Mouse (Mus musculus): Measurements from ENCODE around the gene Tmem39a. TPM values are rescaled to one million over a fixed set of nuclear protein-coding genes. Genes with fewer than 3 reads are reported as not detected.

Gene Tmem39a
- polyA plus RNA-seq, 1 experiment from 2014 or later, result 96.2 TPM

DNA sequence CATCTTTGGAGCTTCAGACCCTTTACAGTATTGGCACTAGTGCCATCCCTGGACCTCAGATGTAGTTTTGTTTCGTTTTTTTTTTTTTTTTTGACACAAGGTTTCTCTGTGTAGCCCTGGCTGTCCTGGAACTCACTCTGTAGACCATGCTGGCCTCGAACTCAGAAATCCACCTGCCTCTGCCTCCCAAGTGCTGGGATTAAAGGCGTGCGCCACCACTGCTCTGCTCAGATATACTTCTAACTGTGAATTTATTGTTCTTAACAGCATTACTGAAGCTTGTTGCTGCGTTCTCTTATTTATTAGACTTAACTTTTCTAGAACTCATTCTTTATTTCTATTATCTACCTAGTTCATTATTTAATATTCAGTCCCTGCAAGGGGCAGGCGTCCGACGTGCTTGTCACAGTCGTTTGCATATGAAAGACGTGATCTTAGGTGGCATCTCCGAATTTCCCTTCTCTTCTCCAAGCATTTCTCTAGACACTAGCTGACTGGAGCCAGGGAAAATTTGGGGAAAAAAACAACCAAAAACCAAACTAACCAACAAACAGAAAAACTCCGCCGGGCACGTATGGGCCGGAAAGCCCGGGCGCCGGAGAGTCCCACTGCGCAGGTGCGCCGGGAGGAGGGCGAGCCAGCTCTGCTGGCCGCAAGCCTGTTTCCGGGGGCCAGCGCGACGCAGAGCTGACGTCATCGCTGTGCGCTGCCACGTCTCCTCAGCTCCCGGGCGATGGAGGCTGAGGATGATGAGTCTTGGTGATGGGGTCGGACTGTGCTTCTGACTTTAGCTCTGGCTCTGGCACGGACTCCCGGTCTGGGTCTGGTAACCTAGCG lies 3.9 kb downstream of the Tmem39a start:
- H3K27me3 ChIP-seq (replicated peaks; ENCODE audit: low read depth, poor library complexity, severe bottlenecking), result peaks cover 19% of the 10 kb centered on the region; the same call in 1 of the 2 replicates
- peaks cover 32% of the 10 kb centered on the region for H3K36me3 ChIP-seq (replicated peaks)
- peak overlapping the region; percentile 93 for H3K27ac ChIP-seq (replicated peaks)
- WGBS, result 8% methylated on average over 37 of the region's 37 CpGs
- peaks cover 9% of the 10 kb centered on the region for H3K4me1 ChIP-seq
- no peaks in the 10 kb centered on the region for H3K9me3 ChIP-seq
- peak; percentile 95 for DNase-seq (ENCODE audit: low spot score)
- peak overlapping the region; percentile 94 for H3K4me3 ChIP-seq

DNA sequence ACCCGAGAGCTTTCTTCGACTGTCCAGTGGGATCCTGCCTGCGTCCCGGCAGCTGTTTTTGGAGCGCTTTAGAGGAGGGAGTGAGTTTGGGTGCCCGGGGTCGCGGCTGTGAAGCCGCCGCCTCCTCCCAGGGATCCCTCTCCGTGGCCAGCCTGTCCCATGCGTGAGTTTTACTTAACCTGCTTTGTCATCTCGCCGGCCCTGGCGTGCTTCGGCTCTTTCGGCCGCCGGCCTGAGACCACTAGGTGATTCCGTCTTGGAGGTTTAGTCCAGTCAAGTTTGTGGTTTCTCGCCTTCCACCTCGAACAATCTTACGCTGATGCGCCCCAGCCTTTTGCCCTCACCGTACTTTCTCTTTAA lies 4.5 kb downstream of the Tmem39a start:
- Histone ChIP-seq H3K9me3 (no peaks in the 10 kb centered on the region), H3K27ac (replicated peaks) (peak overlapping the region; percentile 93), H3K36me3 (replicated peaks) (peaks cover 38% of the 10 kb centered on the region), H3K27me3 (replicated peaks; ENCODE audit: low read depth, poor library complexity, severe bottlenecking) (peaks cover 19% of the 10 kb centered on the region; the same call in 1 of the 2 replicates), H3K4me3 (peak overlapping the region; percentile 94), H3K4me1 (peaks cover 9% of the 10 kb centered on the region)
- DNase-seq (ENCODE audit: low spot score), result no peak
- WGBS, result under 1% methylated on average over 25 of the region's 25 CpGs

DNA sequence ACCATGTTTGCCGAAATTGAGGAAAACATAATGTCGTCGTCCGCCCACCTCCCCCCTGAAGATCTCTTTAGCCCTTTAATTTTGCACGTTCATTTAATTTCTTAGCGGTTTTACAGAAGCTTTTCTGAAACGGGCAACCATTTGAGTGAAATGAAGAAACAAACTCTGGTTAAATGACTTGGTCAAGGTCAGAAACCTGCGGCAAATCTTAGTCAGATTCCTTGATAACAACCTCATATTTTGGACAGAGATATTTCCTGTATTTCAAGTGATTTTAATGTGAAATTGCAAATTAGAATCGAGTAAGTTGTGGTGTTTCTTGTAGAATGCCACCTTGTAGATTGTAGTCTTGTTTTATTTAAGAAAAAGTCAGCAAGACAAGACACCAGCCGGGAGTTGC lies 5.0 kb downstream of the Tmem39a start:
- peaks cover 44% of the 10 kb centered on the region for H3K36me3 ChIP-seq (replicated peaks)
- H3K4me1 ChIP-seq, result peaks cover 9% of the 10 kb centered on the region
- peak overlapping the region; percentile 93 for H3K27ac ChIP-seq (replicated peaks)
- no peak for DNase-seq (ENCODE audit: low spot score)
- WGBS, result 42% methylated on average over 10 of the region's 10 CpGs
- H3K27me3 ChIP-seq (replicated peaks; ENCODE audit: low read depth, poor library complexity, severe bottlenecking), result peaks cover 15% of the 10 kb centered on the region; the same call in 1 of the 2 replicates
- no peaks in the 10 kb centered on the region for H3K9me3 ChIP-seq
- peak overlapping the region; percentile 94 for H3K4me3 ChIP-seq

DNA sequence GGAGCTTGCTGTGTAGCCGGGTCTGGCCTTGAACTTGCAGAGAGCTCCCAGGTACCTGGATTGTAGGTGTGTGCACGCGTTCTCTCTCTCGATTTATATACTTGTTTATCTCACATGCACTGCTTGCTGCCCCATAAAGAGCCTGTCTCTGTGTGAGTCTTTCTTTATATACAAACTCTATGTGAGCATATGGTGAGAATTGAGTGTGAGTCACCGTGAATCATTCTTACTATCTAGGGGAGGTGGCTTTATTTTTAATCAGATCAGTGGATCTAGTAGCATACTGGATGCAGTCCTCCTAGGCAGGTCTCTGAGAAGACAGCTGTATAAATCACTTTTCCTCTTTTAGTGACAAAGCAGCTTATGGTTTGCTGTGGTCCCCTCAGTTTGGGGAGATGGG lies 9.7 kb downstream of the Tmem39a start:
- no peaks in the 10 kb centered on the region for H3K27me3 ChIP-seq (replicated peaks; ENCODE audit: low read depth, poor library complexity, severe bottlenecking)
- peaks cover 91% of the 10 kb centered on the region for H3K36me3 ChIP-seq (replicated peaks)
- DNase-seq (ENCODE audit: low spot score), result no peak
- peaks cover 9% of the 10 kb centered on the region for H3K4me1 ChIP-seq
- no peak overlapping the region for H3K27ac ChIP-seq (replicated peaks)
- H3K9me3 ChIP-seq, result no peaks in the 10 kb centered on the region
- H3K4me3 ChIP-seq, result no peak overlapping the region
- 94% methylated on average over 5 of the region's 5 CpGs for WGBS

DNA sequence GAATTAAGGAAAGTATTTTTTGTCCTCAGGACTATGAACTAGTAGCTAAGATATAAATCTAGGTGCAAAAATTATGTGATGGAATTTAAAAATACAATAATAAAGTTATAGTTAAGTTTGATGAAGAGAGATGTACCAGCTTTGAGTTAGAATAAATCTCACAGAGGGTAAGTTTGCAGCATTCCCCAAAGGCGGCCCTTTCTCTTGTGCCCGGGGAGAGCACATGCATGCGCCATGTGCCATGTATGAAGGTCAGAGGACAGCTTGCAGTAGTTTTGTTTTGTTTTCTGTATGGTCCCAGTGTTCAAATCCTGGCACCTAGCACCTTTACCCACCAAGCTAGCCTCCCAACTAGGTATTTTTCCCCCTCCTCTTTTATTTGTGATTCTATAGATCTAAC lies 13.0 kb downstream of the Tmem39a start:
- WGBS, result 93% methylated on average over 3 of the region's 3 CpGs
- no peak for DNase-seq (ENCODE audit: low spot score)
- H3K4me3 ChIP-seq, result no peak overlapping the region
- H3K27me3 ChIP-seq (replicated peaks; ENCODE audit: low read depth, poor library complexity, severe bottlenecking), result no peaks in the 10 kb centered on the region
- no peaks in the 10 kb centered on the region for H3K9me3 ChIP-seq
- H3K36me3 ChIP-seq (replicated peaks), result peaks cover 93% of the 10 kb centered on the region
- no peaks in the 10 kb centered on the region for H3K4me1 ChIP-seq
- no peak overlapping the region for H3K27ac ChIP-seq (replicated peaks)

DNA sequence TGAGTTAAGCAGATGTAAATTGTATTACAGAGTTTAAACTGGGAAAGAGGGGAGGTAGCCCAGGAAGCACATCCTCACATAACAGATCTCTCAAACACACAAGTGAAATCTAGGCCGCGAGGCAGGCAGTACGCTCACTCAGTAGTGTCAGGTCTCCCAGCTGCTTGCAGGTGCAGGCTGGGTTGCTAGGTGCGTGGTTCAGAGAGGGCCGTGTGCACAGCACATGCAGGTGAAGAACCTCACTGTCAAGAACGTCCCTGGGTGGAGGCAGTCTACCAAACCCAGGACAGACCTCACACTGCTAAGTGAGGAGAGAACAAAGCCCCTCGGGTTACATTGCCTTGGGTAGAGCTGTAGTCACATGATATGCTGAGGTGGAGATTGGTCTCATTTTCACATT lies 26.3 kb downstream of the Tmem39a start:
- H3K9me3 ChIP-seq, result no peaks in the 10 kb centered on the region
- H3K4me3 ChIP-seq, result no peak overlapping the region
- H3K27ac ChIP-seq (replicated peaks), result no peak overlapping the region
- H3K27me3 ChIP-seq (replicated peaks; ENCODE audit: low read depth, poor library complexity, severe bottlenecking), result no peaks in the 10 kb centered on the region
- H3K36me3 ChIP-seq (replicated peaks), result peaks cover 98% of the 10 kb centered on the region
- H3K4me1 ChIP-seq, result no peaks in the 10 kb centered on the region
- 90% methylated on average over 7 of the region's 7 CpGs for WGBS
- DNase-seq (ENCODE audit: low spot score), result no peak

DNA sequence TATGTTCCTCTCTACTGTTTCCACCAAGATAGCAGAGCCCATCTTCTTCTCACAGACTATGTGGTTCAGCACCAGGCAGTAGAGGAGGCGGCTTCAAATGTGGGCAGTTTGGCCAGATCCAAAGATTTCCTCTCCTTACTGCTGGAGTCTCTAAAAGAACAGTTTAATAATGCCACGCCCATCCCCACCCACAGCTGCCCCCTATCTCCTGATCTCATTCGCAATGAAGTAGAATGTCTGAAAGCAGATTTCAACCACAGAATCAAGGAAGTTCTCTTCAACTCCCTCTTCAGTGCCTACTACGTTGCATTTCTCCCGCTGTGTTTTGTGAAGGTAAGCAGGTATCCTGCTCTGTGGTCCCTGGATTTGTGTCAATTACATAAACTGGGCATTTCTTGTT lies 26.7 kb downstream of the Tmem39a start:
- peaks cover 98% of the 10 kb centered on the region for H3K36me3 ChIP-seq (replicated peaks)
- no peaks in the 10 kb centered on the region for H3K27me3 ChIP-seq (replicated peaks; ENCODE audit: low read depth, poor library complexity, severe bottlenecking)
- no peak for DNase-seq (ENCODE audit: low spot score)
- H3K4me3 ChIP-seq, result no peak overlapping the region
- H3K27ac ChIP-seq (replicated peaks), result no peak overlapping the region
- no peaks in the 10 kb centered on the region for H3K9me3 ChIP-seq
- 89% methylated on average over 5 of the region's 5 CpGs for WGBS
- H3K4me1 ChIP-seq, result no peaks in the 10 kb centered on the region

DNA sequence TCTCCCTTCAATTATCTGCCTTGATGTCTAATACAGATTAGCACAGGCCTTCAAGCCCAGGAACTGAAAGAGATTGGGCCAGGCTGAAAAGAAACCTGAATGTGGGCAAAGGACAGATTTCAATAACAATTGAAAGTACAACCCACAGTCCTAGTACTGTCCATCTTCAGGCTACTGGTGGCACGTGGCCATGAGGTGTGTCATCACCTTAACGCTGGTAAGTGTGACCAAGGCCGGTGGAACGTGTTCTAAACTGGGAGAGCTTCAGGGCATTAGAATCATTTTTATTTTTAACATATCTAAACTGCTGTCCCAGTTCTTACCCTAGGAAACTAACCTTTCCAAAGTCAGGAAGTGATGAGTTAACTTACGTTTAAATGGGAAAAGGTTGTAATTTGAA lies 28.7 kb downstream of the Tmem39a start:
- Histone ChIP-seq H3K27ac (replicated peaks) (no peak overlapping the region), H3K27me3 (replicated peaks; ENCODE audit: low read depth, poor library complexity, severe bottlenecking) (no peaks in the 10 kb centered on the region), H3K36me3 (replicated peaks) (peaks cover 95% of the 10 kb centered on the region), H3K9me3 (no peaks in the 10 kb centered on the region), H3K4me3 (no peak overlapping the region), H3K4me1 (no peaks in the 10 kb centered on the region)
- no peak for DNase-seq (ENCODE audit: low spot score)
- WGBS, result 93% methylated on average over 5 of the region's 5 CpGs

DNA sequence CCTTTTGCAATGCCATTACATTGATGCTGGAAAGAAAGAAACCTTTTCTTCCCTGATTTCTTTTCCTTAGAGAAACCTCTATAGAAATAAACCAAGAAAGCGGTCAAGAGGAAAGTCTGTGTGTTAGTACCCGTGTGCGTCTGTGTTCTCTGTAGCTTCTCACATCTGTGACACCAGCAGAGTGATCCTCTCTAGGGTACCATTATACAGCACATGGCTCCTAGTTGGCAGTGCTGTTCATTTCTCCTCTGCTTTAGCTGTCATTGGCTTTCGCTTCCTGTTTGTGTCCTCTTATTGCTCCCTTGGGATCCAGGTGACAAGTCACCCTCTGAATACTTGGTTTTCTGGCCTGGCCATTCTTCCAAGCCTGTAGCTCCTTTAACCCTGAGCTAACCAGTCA lies 29.1 kb downstream of the Tmem39a start:
- no peak overlapping the region for H3K27ac ChIP-seq (replicated peaks)
- H3K9me3 ChIP-seq, result no peaks in the 10 kb centered on the region
- WGBS, result 91% methylated on average over 4 of the region's 4 CpGs
- no peaks in the 10 kb centered on the region for H3K4me1 ChIP-seq
- peaks cover 95% of the 10 kb centered on the region for H3K36me3 ChIP-seq (replicated peaks)
- H3K4me3 ChIP-seq, result no peak overlapping the region
- H3K27me3 ChIP-seq (replicated peaks; ENCODE audit: low read depth, poor library complexity, severe bottlenecking), result no peaks in the 10 kb centered on the region
- no peak for DNase-seq (ENCODE audit: low spot score)

DNA sequence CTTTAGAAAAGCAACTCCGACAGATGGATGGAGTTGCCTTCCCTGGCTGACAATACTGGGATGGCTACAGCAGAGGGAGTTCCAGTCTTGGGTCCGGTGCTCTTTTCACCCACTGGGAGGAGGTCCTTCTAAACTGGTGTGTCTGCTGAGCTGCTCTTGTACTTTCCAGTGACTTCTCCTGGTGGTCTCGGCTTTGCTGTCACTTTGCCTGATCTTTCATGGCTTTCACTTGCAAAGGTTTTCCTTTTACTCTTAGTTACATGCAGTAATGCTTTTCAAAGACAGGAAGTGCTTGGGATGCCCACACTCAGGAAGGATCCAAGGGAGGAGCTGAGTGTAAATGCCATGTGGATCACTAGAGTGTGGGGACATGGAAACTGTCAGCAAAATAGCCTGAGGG lies 33.0 kb downstream of the Tmem39a start:
- WGBS, result 77% methylated on average over 3 of the region's 3 CpGs

DNA sequence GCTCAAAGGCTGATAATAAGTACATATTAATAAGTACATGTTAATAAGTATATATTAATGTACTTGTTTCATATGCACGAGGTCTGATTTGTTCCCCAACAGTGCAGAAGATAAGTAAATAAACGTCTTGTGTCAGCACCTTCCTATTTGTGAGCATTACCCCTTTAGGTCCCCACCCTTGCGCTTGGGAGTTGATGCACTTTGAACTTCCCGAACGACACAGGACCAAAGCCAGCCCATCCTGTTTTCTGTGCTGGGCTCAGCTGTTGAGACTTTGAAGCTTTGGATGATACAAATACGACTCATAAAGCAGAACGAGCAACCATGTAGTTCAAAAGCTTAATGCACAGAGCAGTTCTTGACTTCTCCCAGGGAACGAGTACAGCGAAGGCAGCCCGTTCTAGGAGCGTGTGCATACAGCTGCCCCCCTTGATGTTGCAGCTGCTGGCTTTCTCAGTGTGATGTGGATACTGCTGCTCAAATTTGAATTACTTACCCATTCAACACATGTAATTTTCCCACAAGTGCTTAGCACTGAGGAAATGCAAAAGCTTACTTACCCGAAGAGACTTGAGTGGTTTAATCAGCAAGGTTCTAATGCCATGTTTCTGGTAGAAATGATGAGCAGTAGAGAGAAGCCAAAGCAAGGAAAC lies 33.7 kb downstream of the Tmem39a start:
- H3K27ac ChIP-seq (replicated peaks), result no peak overlapping the region
- WGBS, result 89% methylated on average over 12 of the region's 12 CpGs
- DNase-seq (ENCODE audit: low spot score), result no peak
- H3K4me1 ChIP-seq, result no peaks in the 10 kb centered on the region
- no peak overlapping the region for H3K4me3 ChIP-seq
- no peaks in the 10 kb centered on the region for H3K9me3 ChIP-seq
- H3K36me3 ChIP-seq (replicated peaks), result peaks cover 80% of the 10 kb centered on the region
- no peaks in the 10 kb centered on the region for H3K27me3 ChIP-seq (replicated peaks; ENCODE audit: low read depth, poor library complexity, severe bottlenecking)

More for the DNA sequence above, 33.0 kb downstream of the Tmem39a start:
- Histone ChIP-seq H3K4me3 (no peak overlapping the region), H3K9me3 (no peaks in the 10 kb centered on the region), H3K4me1 (no peaks in the 10 kb centered on the region), H3K27me3 (replicated peaks; ENCODE audit: low read depth, poor library complexity, severe bottlenecking) (no peaks in the 10 kb centered on the region), H3K36me3 (replicated peaks) (peaks cover 87% of the 10 kb centered on the region), H3K27ac (replicated peaks) (no peak overlapping the region)
- no peak for DNase-seq (ENCODE audit: low spot score)

DNA sequence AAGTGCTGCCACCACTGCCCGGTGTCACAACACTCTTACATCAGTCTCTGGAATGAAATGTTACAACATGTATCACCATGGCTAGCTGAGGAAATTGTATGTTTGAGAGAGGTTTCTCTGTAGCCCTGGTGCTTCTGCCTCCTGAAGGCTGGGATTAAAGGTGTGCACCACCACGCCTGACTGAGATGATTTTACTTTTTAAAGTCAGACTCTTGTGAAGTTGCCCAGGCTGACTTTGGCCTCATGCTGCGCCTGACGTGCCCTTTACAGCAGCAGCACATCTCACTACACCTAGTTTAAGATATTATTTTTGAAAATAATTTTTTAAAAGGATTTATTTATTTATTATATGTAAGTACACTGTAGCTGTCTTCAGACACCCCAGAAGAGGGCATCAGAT lies 34.4 kb downstream of the Tmem39a start:
- Histone ChIP-seq H3K27me3 (replicated peaks; ENCODE audit: low read depth, poor library complexity, severe bottlenecking) (no peaks in the 10 kb centered on the region), H3K4me3 (no peak overlapping the region), H3K4me1 (no peaks in the 10 kb centered on the region), H3K36me3 (replicated peaks) (peaks cover 72% of the 10 kb centered on the region), H3K27ac (replicated peaks) (no peak overlapping the region), H3K9me3 (no peaks in the 10 kb centered on the region)
- 95% methylated on average over 4 of the region's 4 CpGs for whole genome bisulfite sequencing
- no peak for DNase-seq (ENCODE audit: low spot score)

DNA sequence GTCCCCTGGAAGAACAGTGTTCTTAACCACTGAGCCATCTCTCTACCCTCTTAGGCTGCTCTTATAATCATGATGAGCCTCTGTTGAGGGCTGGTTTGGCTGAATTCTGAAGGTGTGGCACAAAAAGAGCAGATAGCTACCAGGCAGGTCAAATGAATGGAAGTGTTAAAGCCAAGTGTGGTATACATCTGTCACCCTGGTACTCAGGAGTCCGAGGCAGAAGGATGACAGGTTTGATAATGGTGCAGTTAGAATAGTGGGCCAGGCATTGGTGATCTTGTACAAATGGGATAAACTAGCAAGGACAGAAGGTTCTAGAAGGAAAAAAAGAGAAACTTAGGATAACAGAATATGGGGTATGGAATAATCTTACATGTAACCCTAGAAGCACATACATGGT lies 35.9 kb downstream of the Tmem39a start:
- Histone ChIP-seq H3K36me3 (replicated peaks) (peaks cover 57% of the 10 kb centered on the region), H3K4me3 (no peak overlapping the region), H3K9me3 (no peaks in the 10 kb centered on the region), H3K27me3 (replicated peaks; ENCODE audit: low read depth, poor library complexity, severe bottlenecking) (no peaks in the 10 kb centered on the region), H3K27ac (replicated peaks) (no peak overlapping the region), H3K4me1 (no peaks in the 10 kb centered on the region)
- WGBS, result 87% methylated on average over 1 of the region's 1 CpGs
- no peak for DNase-seq (ENCODE audit: low spot score)

Measured in embryonic facial prominence, embryonic 10.5 days (tissue).